Mouse (Mus musculus) forebrain, embryonic 14.5 days (tissue): ENCODE results near the gene Bag6. TPM values are rescaled to one million over a fixed set of nuclear protein-coding genes. Genes with fewer than 3 reads are reported as not detected.
A peak's percentile ranks its signal among the peaks of the same experiment; 100 is the strongest.

ENCODE experiments used
- ATAC-seq: fragments of 200-750 bp; cut with Nextera tagmentation; 2 replicates; pipeline ENCODE4 v1.8.0; 2017; ENCODE audit warnings: mild to moderate bottlenecking, moderate library complexity
- DNase-seq: peaks from one replicate; pipeline ENCODE4 v3.0.0-alpha.2; 2015; ENCODE audit warnings: low spot score
- H3K27ac ChIP-seq: fragments of 300-500 bp; sonication (generic); 2 replicates; pipeline ENCODE4 v1.5.1; 2014; ENCODE audit warnings: low read depth, mild to moderate bottlenecking, control low read depth, low read length, moderate library complexity
- H3K27me3 ChIP-seq: fragments of 300-500 bp; sonication (generic); replicated peaks from 2 replicates; pipeline ENCODE4 v1.6.1; 2014; ENCODE audit warnings: low read length, control low read depth, mixed read lengths; ENCODE audit not compliant: control insufficient read depth, insufficient read depth
- H3K36me3 ChIP-seq: fragments of 300-500 bp; sonication (generic); 2 replicates; pipeline ENCODE4 v1.6.1; 2014; ENCODE audit warnings: low read length, control low read depth; ENCODE audit not compliant: control insufficient read depth, insufficient read depth
- H3K4me1 ChIP-seq: fragments of 300-500 bp; sonication (generic); 2 replicates; pipeline ENCODE4 v1.6.1; 2014; ENCODE audit warnings: antibody characterized with exemption, low read length, control low read depth; ENCODE audit not compliant: control insufficient read depth, insufficient read depth
- H3K4me2 ChIP-seq: fragments of 300-500 bp; sonication (generic); 2 replicates; pipeline ENCODE4 v1.6.1; 2014; ENCODE audit warnings: mild to moderate bottlenecking, control low read depth, low read length
- H3K4me3 ChIP-seq: fragments of 300-500 bp; sonication (generic); 2 replicates; pipeline ENCODE4 v1.5.1; 2014; ENCODE audit warnings: low read depth, low read length, control low read depth
- H3K9ac ChIP-seq: fragments of 300-500 bp; sonication (generic); 2 replicates; pipeline ENCODE4 v1.6.1; 2014; ENCODE audit warnings: mild to moderate bottlenecking, low read length, control low read depth, moderate library complexity
- H3K9me3 ChIP-seq: fragments of 300-500 bp; sonication (generic); replicated peaks from 2 replicates; pipeline ENCODE4 v1.6.1; 2016; ENCODE audit warnings: low read length, control low read depth, mixed read lengths; ENCODE audit not compliant: control insufficient read depth
- WGBS: fragments of 180-500 bp; shearing (Covaris S2); extraction: QIAGEN DNeasy Blood & Tissue Kit; methylation state at CpG from one replicate; pipeline ENCODE4 v1.1.7; 2014; 5-methylcytosine and 5-hydroxymethylcytosine counted together
- polyA plus RNA-seq: library from polyadenylated mRNA; unstranded; fragments of >200 nt; fragmentation: Nextera tagmentation; extraction: Ambion mirVana; gene quantifications from 2 replicates; pipeline ENCODE4 v1.2.1, GENCODE M21; 2014

Bag6 gene
- polyA plus RNA-seq, 1 experiment from 2014 or later = 144 TPM

GRCm38 (mm10) chr17:35133517-35133916, 1.5 kb upstream of the Bag6 start:
- H3K9ac ChIP-seq = no peak overlapping the region
- 96% methylated on average over 7 of the region's 7 CpGs for WGBS
- no peak overlapping the region for H3K27ac ChIP-seq
- peaks cover 9% of the 10 kb centered on the region for H3K36me3 ChIP-seq
- H3K9me3 ChIP-seq = no peaks in the 10 kb centered on the region
- no peak overlapping the region for H3K4me3 ChIP-seq
- ATAC-seq (no peak), DNase-seq (no peak)
- no peak overlapping the region for H3K4me2 ChIP-seq
- no peaks in the 10 kb centered on the region for H3K27me3 ChIP-seq
- H3K4me1 ChIP-seq = peaks cover 9% of the 10 kb centered on the region

GRCm38 (mm10) chr17:35135591-35136320, 778 bp downstream of the Bag6 start:
- Histone ChIP-seq H3K36me3 (peaks cover 26% of the 10 kb centered on the region), H3K27me3 (no peaks in the 10 kb centered on the region), H3K4me3 (peak overlapping the region; percentile 74), H3K9me3 (no peaks in the 10 kb centered on the region), H3K4me1 (peaks cover 9% of the 10 kb centered on the region), H3K27ac (peak overlapping the region; percentile 89), H3K4me2 (peak overlapping the region; percentile 93), H3K9ac (peak overlapping the region; percentile 91)
- ATAC-seq = peak; percentile 59
- DNase-seq = no peak
- under 1% methylated on average over 43 of the region's 43 CpGs for WGBS

- Histone ChIP-seq H3K27ac (no peak overlapping the region), H3K9me3 (no peaks in the 10 kb centered on the region), H3K4me1 (peaks cover 9% of the 10 kb centered on the region), H3K27me3 (no peaks in the 10 kb centered on the region), H3K4me3 (no peak overlapping the region), H3K36me3 (peaks cover 62% of the 10 kb centered on the region), H3K4me2 (no peak overlapping the region), H3K9ac (no peak overlapping the region)
- DNase-seq (no peak), ATAC-seq (no peak)
- WGBS = 86% methylated on average over 3 of the region's 3 CpGs
Observed at GRCm38 (mm10) chr17:35139269-35139668, 4.3 kb downstream of the Bag6 start.

- no peaks in the 10 kb centered on the region for H3K9me3 ChIP-seq
- WGBS = 81% methylated on average over 16 of the region's 16 CpGs
- H3K9ac ChIP-seq = no peak overlapping the region
- H3K4me1 ChIP-seq = peaks cover 9% of the 10 kb centered on the region
- H3K4me2 ChIP-seq = no peak overlapping the region
- DNase-seq (no peak), ATAC-seq (no peak)
- peaks cover 74% of the 10 kb centered on the region for H3K36me3 ChIP-seq
- H3K27ac ChIP-seq = no peak overlapping the region
- no peaks in the 10 kb centered on the region for H3K27me3 ChIP-seq
- H3K4me3 ChIP-seq = no peak overlapping the region
Observed at GRCm38 (mm10) chr17:35140490-35140996, 5.6 kb downstream of the Bag6 start.

GRCm38 (mm10) chr17:35141971-35142370, 7.0 kb downstream of the Bag6 start:
- Histone ChIP-seq H3K4me1 (peaks cover 4% of the 10 kb centered on the region; the same call in 1 of the 2 replicates), H3K9ac (no peak overlapping the region), H3K27me3 (no peaks in the 10 kb centered on the region), H3K4me2 (no peak overlapping the region), H3K36me3 (peaks cover 89% of the 10 kb centered on the region), H3K9me3 (no peaks in the 10 kb centered on the region), H3K27ac (no peak overlapping the region), H3K4me3 (no peak overlapping the region)
- 92% methylated on average over 6 of the region's 6 CpGs for WGBS
- ATAC-seq = no peak
- no peak for DNase-seq

- no peak overlapping the region for H3K27ac ChIP-seq
- no peak for ATAC-seq
- no peaks in the 10 kb centered on the region for H3K9me3 ChIP-seq
- no peaks in the 10 kb centered on the region for H3K4me1 ChIP-seq
- 88% methylated on average over 5 of the region's 5 CpGs for WGBS
- H3K9ac ChIP-seq = no peak overlapping the region
- H3K4me3 ChIP-seq = no peak overlapping the region
- peaks cover 100% of the 10 kb centered on the region for H3K36me3 ChIP-seq
- no peaks in the 10 kb centered on the region for H3K27me3 ChIP-seq
- no peak overlapping the region for H3K4me2 ChIP-seq
- DNase-seq = no peak
Observed at GRCm38 (mm10) chr17:35146139-35146538, 11.2 kb downstream of the Bag6 start.

GRCm38 (mm10) chr17:35147348-35147747, 12.4 kb downstream of the Bag6 start:
- DNase-seq (no peak), ATAC-seq (no peak)
- no peaks in the 10 kb centered on the region for H3K9me3 ChIP-seq
- H3K4me1 ChIP-seq = no peaks in the 10 kb centered on the region
- WGBS = 57% methylated on average over 3 of the region's 3 CpGs
- H3K36me3 ChIP-seq = peaks cover 100% of the 10 kb centered on the region
- no peak overlapping the region for H3K4me3 ChIP-seq
- no peak overlapping the region for H3K9ac ChIP-seq
- H3K4me2 ChIP-seq = no peak overlapping the region
- H3K27me3 ChIP-seq = no peaks in the 10 kb centered on the region
- no peak overlapping the region for H3K27ac ChIP-seq

- ATAC-seq = no peak
- DNase-seq = no peak
- H3K27me3 ChIP-seq = no peaks in the 10 kb centered on the region
Observed at GRCm38 (mm10) chr17:35147922-35148639, 13.1 kb downstream of the Bag6 start.

GRCm38 (mm10) chr17:35152121-35152520, 17.1 kb downstream of the Bag6 start:
- ATAC-seq (no peak), DNase-seq (no peak)
- Histone ChIP-seq H3K4me3 (no peak overlapping the region), H3K4me2 (no peak overlapping the region), H3K27me3 (no peaks in the 10 kb centered on the region), H3K36me3 (peaks cover 100% of the 10 kb centered on the region), H3K27ac (no peak overlapping the region), H3K4me1 (no peaks in the 10 kb centered on the region), H3K9ac (no peak overlapping the region), H3K9me3 (no peaks in the 10 kb centered on the region)
- WGBS = 96% methylated on average over 4 of the region's 4 CpGs

More at GRCm38 (mm10) chr17:35147922-35148639, 13.1 kb downstream of the Bag6 start:
- no peak overlapping the region for H3K9ac ChIP-seq
- H3K4me2 ChIP-seq = no peak overlapping the region
- no peaks in the 10 kb centered on the region for H3K9me3 ChIP-seq
- H3K36me3 ChIP-seq = peaks cover 100% of the 10 kb centered on the region
- no peak overlapping the region for H3K4me3 ChIP-seq
- H3K27ac ChIP-seq = no peak overlapping the region
- H3K4me1 ChIP-seq = no peaks in the 10 kb centered on the region
- 70% methylated on average over 5 of the region's 5 CpGs for WGBS
